Mouse (Mus musculus) 3134 (cell line): ENCODE results near the gene Sctr.
A peak's percentile ranks its signal among the peaks of the same experiment; 100 is the strongest.

Source experiments
- DNase-seq: peaks from one replicate; pipeline ENCODE4 v3.0.0-alpha.2; 2011; ENCODE audit warnings: low spot score; ENCODE audit not compliant: insufficient read length; ENCODE audit errors: extremely low read depth

Gene Sctr

DNA sequence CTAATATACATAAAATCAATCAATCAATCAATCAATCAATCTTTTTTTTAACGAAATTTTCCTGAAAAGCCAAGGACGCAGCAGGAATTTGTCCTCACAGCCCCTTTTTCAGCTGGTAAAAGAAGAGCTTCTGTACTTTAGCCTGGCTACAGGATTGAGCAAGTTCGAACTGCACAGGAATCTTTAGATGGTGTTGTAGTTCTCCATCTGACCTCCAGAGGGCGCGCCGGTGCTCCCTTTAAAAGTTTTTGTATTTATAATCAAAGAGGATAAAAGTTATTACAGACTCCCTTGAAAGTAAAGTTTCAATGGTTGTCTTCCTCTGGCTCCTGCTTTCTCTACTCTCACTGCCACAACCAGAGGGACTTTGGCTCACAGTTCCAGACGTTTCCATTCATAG, 91.6 kb downstream of the Sctr start:
- DNase-seq = no peak

DNA sequence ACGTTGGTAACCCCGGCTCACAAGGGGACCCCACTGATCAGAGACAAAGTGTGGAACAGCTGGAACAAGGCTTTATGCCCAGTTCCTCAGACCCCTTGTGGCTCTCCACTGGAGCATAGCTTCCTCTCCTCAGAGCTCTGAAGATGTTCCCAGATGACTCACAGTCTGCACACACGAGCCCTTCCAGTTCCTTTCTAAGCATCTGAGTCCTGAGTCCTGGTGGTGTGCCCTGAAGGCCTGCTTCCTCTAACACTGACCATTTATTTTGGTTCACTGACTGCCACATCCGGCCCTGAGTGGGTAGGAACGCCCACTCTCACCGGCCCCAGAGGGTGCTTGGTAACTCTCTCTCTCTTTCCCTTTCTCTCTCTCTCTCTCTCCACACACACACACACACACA, 92.8 kb downstream of the Sctr start:
- peak; percentile 72 for DNase-seq

DNA sequence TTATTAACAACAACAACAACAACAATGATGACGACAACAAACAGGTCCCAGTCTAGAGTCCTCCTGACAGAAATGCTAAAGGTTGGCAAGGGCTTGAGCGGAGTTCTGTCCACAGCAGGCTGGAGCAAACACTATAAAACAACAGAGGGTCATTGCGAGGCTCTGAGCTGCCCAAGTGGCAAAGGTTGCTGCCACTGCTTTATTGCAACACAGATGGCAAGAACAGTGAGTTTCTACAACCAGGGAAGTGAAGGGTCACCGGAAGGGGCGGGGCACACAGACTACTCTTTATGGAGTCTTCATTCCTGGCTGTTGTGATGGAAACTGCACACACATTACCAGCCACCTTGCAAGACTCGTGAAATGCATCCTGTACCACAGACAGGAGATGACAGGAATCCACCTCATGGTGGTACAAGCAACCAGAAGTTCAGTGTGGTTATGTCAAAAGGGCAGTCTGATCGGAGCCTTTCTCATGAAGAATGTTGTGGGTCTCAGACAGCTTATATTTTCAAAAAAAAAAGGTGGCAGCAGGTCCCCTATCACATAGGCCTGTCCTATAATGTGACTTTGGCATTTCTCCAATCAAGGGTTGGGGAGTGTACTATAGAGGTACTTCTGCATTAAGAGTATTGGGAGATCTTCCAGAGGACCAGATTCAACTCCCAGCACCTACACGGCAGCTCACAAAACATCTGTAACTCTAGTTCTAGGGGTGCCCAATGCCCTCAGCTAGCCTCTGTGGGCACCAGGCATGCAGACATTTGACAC, 93.9 kb downstream of the Sctr start:
- DNase-seq = no peak

DNA sequence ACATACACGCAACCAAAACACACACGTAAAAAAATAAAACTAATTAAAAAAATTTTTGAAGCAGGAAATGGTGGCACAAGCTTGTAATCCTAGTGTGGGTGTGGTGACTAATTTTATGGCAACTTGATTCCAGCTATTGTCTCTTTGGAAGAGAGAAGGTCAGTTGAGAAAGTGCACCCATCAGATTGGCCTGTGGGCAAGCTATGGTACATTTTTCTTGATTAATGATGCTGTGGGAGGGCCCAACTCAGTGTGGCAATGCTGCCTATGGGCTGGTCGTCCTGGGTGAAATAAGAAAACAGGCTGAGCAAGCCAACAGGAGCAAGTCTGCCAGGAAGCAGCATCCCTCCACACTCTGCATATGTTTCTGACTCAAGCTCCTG, 94.5 kb downstream of the Sctr start:
- no peak for DNase-seq

DNA sequence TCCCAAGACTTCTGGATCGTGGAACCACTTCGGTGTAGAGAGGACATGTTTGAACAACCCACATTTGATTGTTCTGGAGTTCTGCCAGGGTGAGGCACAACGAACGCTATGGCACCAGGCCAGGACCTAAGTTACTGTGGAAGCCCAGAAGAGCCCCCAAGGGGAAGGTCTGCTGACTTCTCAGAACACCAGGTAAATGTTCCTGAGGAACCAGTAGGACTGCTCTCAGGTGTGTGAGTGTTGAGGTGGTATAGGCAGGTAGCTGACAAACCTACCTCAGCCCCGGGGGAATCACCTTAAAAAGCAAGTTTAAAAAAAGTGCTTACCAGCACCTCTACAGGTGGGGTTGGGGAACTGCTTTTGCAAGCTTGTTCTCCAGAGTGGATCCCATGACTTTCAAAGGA, 98.9 kb downstream of the Sctr start:
- no peak for DNase-seq

DNA sequence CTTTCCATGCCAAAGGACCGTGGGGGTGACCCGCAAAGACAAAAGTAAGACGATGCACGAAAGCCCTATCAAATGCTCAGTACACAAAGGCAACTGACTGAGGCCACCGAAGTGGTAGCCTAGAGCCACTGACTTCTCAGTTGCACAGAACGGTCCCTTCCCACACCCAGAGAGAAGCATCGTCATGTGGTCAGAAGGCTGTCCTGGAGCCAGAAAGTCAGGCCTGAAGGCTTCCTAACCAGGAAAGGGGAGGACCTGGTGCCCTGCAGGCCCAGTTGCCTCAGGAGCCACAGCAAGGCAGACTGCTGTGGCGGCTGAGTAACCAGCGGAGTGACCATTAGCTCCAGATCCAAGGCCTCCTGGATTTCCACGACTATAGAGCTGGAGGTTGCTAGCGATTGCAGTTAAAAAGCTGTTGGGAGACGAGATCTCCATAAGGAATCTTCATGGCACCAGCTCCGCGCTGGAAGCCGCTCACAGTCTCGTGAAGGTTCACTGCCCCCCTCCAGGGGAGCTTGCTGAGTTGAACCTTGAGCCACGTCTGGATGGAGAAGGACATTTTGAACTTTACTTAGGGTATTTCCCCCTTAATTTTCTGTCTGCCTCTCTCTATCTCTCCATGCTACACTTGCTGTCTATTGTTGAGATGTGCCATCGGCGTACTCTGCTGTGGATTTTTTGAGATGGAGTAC, 103.2 kb downstream of the Sctr start:
- no peak for DNase-seq

DNA sequence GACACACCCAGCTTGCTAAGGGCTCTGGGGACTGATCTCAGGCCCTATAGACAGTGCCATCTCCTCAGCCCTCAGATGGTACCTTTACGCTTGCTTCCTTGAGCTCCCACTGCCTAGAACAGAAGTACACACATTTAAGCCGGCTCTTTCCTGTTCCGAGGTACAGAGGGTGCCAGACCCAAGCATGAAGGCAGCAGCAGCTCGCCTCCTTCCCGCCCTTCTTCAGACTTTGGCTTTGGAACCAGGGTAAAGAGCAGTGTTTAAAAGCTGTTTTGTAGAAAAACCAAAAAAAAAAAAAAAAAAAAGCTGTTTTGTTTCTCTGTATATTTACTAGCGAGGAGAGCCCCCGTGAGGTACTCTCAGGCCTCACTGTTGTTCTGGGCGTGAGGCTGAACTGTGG, 105.1 kb downstream of the Sctr start:
- DNase-seq = no peak

DNA sequence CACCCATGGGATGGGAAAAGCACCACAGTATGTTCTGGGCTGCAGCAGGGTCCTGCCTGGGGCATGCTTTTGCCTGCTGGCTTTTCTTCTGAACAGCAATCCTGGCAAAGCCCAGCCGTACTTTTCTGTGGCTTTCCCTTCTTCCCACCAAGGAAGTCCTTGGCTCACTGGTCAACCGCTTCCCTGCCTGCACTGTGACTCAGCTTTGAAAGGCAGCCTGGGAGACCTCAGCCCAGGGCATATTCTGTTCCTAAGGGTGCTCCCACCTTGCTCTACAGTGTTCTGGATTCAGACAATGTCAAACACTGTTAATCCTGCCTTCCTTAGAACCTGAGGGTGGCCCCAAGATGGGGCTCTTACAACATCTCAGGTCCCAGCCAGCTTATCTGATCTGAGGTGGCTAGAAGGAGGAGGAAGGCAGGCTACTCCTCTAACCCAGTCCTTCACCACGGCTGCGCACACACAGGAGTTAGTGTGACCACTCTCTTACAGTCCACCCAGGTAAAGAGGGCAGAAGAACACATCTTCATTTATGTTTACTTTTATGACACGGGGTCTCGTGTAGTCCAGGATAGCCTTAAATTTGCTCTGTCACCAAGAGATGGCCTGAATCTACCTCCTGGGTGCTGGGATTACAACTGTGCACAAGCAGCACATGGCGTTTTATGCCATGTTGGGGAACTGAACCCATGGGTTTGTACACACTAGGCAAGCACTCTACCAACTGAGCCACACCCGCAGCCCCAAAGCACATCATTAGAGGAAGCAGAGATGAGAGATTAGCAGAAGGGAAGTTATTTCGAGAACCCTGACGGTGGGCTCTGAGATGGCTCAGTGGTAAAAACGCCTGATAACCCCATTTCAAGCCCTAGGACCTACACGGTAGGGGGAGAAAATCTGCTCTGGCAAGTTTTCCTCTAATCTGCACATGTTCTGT, 105.8 kb downstream of the Sctr start:
- no peak for DNase-seq
